Mouse (Mus musculus) intestine, embryonic 14.5 days (tissue): ENCODE results near the gene Setd4. TPM values are rescaled to one million over a fixed set of nuclear protein-coding genes. Genes with fewer than 3 reads are reported as not detected.

ENCODE experiments used
- ATAC-seq: fragments of 200-750 bp; cut with Nextera tagmentation; replicated peaks from 2 replicates; pipeline ENCODE4 v1.8.0; 2017; ENCODE audit warnings: low read depth, moderate number of reproducible peaks, moderate TSS enrichment, moderate library complexity; ENCODE audit not compliant: low FRiP score, low TSS enrichment
- DNase-seq: peaks from one replicate; pipeline ENCODE4 v3.0.0-alpha.2; 2018; ENCODE audit warnings: low spot score
- H3K27ac ChIP-seq: fragments of 300-500 bp; sonication (generic); 2 replicates; pipeline ENCODE4 v1.5.1; 2014; ENCODE audit warnings: low read depth, mild to moderate bottlenecking, control low read depth
- H3K27me3 ChIP-seq: fragments of 300-500 bp; sonication (generic); replicated peaks from 2 replicates; pipeline ENCODE4 v1.6.1; 2014; ENCODE audit warnings: low read length, control low read depth; ENCODE audit not compliant: control insufficient read depth, insufficient read depth
- H3K36me3 ChIP-seq: fragments of 300-500 bp; sonication (generic); 2 replicates; pipeline ENCODE4 v1.6.1; 2014; ENCODE audit warnings: low read length, control low read depth; ENCODE audit not compliant: control insufficient read depth, insufficient read depth
- H3K4me1 ChIP-seq: fragments of 300-500 bp; sonication (generic); replicated peaks from 2 replicates; pipeline ENCODE4 v1.6.1; 2014; ENCODE audit warnings: low read length, control low read depth, mixed read lengths; ENCODE audit not compliant: control insufficient read depth, insufficient read depth
- H3K4me2 ChIP-seq: fragments of 300-500 bp; sonication (generic); 2 replicates; pipeline ENCODE4 v1.6.1; 2014; ENCODE audit warnings: low read length
- H3K4me3 ChIP-seq: fragments of 300-500 bp; sonication (generic); 2 replicates; pipeline ENCODE4 v1.5.1; 2014; ENCODE audit warnings: low read depth, low read length, control low read depth, mixed read lengths
- H3K9ac ChIP-seq: fragments of 300-500 bp; sonication (generic); 2 replicates; pipeline ENCODE4 v1.6.1; 2014; ENCODE audit warnings: mild to moderate bottlenecking, low read length
- H3K9me3 ChIP-seq: fragments of 300-500 bp; sonication (generic); 2 replicates; pipeline ENCODE4 v1.6.1; 2016; ENCODE audit warnings: low read length, control low read depth; ENCODE audit not compliant: control insufficient read depth
- WGBS: fragments of 180-500 bp; shearing (Covaris S2); extraction: QIAGEN DNeasy Blood & Tissue Kit; methylation state at CpG from one replicate; pipeline ENCODE4 v1.1.7; 2014; 5-methylcytosine and 5-hydroxymethylcytosine counted together
- polyA plus RNA-seq: library from polyadenylated mRNA; unstranded; fragments of >200 nt; fragmentation: Nextera tagmentation; extraction: Ambion mirVana; gene quantifications from 2 replicates; pipeline ENCODE4 v1.2.1, GENCODE M21; 2014

Gene Setd4
- polyA plus RNA-seq, 1 experiment from 2014 or later: 13.4 TPM

- Histone ChIP-seq H3K4me2 (no peak overlapping the region), H3K4me1 (peaks cover 15% of the 10 kb centered on the region; the same call in 1 of the 2 replicates), H3K4me3 (no peak overlapping the region), H3K9me3 (no peaks in the 10 kb centered on the region), H3K9ac (no peak overlapping the region), H3K36me3 (no peaks in the 10 kb centered on the region), H3K27me3 (no peaks in the 10 kb centered on the region), H3K27ac (no peak overlapping the region)
- DNase-seq (no peak), ATAC-seq (no peak)
- WGBS: 92% methylated on average over 6 of the region's 6 CpGs
These were observed 31.5 kb downstream of the Setd4 start for GRCm38 (mm10) chr16:93572383-93572782.

DNA sequence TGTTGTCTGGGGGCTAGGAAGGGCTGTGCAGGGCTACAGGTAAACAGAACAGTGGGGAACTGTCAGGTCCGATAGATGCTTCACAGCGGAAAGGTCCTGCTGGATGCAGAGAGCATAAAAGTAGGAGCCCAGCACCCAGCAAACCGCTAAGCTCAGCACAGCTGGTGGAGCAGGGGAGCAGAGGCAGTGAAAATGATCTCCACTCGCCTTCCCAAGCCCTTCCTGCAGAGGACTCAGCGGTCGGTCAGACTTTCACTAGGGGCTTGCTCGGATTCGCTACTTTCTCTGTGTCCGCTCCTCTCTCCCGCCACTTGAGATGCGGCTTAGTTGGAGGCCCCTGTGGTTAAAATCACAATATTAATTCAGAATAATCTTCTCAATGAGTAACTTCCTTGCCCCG, 45.4 kb downstream of the Setd4 start:
- Histone ChIP-seq H3K9ac (0 out of 2 replicates have a peak overlapping the region, but pooled peaks have one; percentile 5), H3K4me2 (peak overlapping the region; percentile 8; the same call in 1 of the 2 replicates), H3K36me3 (no peaks in the 10 kb centered on the region), H3K27ac (no peak overlapping the region), H3K9me3 (no peaks in the 10 kb centered on the region), H3K4me1 (peaks cover 7% of the 10 kb centered on the region; the same call in 1 of the 2 replicates), H3K27me3 (no peaks in the 10 kb centered on the region), H3K4me3 (no peak overlapping the region)
- DNase-seq (no peak), ATAC-seq (no peak)
- WGBS: 19% methylated on average over 12 of the region's 12 CpGs

GRCm38 (mm10) chr16:93557646-93558045, 46.2 kb downstream of the Setd4 start:
- 60% methylated on average over 8 of the region's 8 CpGs for WGBS
- DNase-seq: no peak

GRCm38 (mm10) chr16:93552686-93553513, 51.0 kb downstream of the Setd4 start:
- DNase-seq: no peak
- Histone ChIP-seq H3K4me3 (no peak overlapping the region), H3K27ac (no peak overlapping the region), H3K9ac (no peak overlapping the region), H3K4me2 (no peak overlapping the region), H3K9me3 (no peaks in the 10 kb centered on the region), H3K36me3 (no peaks in the 10 kb centered on the region), H3K4me1 (peaks cover 6% of the 10 kb centered on the region; the same call in 1 of the 2 replicates), H3K27me3 (no peaks in the 10 kb centered on the region)
- 82% methylated on average over 12 of the region's 12 CpGs for WGBS
- no peak for ATAC-seq

More at GRCm38 (mm10) chr16:93557646-93558045, 46.2 kb downstream of the Setd4 start:
- Histone ChIP-seq H3K36me3 (no peaks in the 10 kb centered on the region), H3K9me3 (no peaks in the 10 kb centered on the region), H3K27ac (no peak overlapping the region), H3K4me2 (no peak overlapping the region), H3K9ac (no peak overlapping the region), H3K4me1 (peaks cover 7% of the 10 kb centered on the region; the same call in 1 of the 2 replicates), H3K4me3 (no peak overlapping the region), H3K27me3 (no peaks in the 10 kb centered on the region)
- no peak for ATAC-seq

DNA sequence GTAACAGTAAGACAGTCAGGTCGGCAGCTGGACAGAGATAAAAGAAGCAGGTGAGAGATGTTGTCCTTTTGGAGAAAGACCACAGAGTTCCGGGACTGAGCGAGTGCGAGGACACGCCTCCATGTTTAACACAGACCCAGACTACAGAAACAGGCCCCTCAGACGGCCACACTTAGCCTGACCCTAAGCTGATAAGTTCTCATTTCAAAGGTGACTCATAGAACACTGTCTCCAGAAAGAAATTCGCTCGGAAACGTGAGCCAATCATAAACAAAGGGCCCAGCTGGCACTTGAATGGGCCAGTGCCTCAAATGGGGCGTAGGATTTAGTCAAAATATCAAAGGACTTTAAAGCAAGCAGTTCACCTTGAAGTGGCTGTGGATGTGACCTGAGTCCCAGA, 54.6 kb downstream of the Setd4 start:
- ATAC-seq: no peak

GRCm38 (mm10) chr16:93548045-93548444, 55.8 kb downstream of the Setd4 start:
- Histone ChIP-seq H3K4me1 (peaks cover 7% of the 10 kb centered on the region; the same call in 1 of the 2 replicates), H3K27me3 (no peaks in the 10 kb centered on the region), H3K9me3 (no peaks in the 10 kb centered on the region), H3K9ac (no peak overlapping the region), H3K4me2 (no peak overlapping the region), H3K4me3 (no peak overlapping the region), H3K36me3 (no peaks in the 10 kb centered on the region), H3K27ac (no peak overlapping the region)
- ATAC-seq: no peak
- 60% methylated on average over 2 of the region's 2 CpGs for WGBS
- no peak for DNase-seq

More for the DNA sequence above, 54.6 kb downstream of the Setd4 start:
- Histone ChIP-seq H3K27ac (no peak overlapping the region), H3K4me2 (no peak overlapping the region), H3K27me3 (no peaks in the 10 kb centered on the region), H3K9ac (no peak overlapping the region), H3K4me3 (no peak overlapping the region), H3K36me3 (no peaks in the 10 kb centered on the region), H3K4me1 (peaks cover 7% of the 10 kb centered on the region; the same call in 1 of the 2 replicates), H3K9me3 (no peaks in the 10 kb centered on the region)
- no peak for DNase-seq
- WGBS: 25% methylated on average over 10 of the region's 10 CpGs

GRCm38 (mm10) chr16:93547122-93547521, 56.7 kb downstream of the Setd4 start:
- no peaks in the 10 kb centered on the region for H3K9me3 ChIP-seq
- no peak overlapping the region for H3K4me2 ChIP-seq
- H3K36me3 ChIP-seq: no peaks in the 10 kb centered on the region
- peaks cover 7% of the 10 kb centered on the region; the same call in 1 of the 2 replicates for H3K4me1 ChIP-seq
- ATAC-seq (no peak), DNase-seq (no peak)
- H3K9ac ChIP-seq: no peak overlapping the region
- H3K4me3 ChIP-seq: no peak overlapping the region
- 68% methylated on average over 3 of the region's 3 CpGs for WGBS
- H3K27me3 ChIP-seq: no peaks in the 10 kb centered on the region
- no peak overlapping the region for H3K27ac ChIP-seq

- Histone ChIP-seq H3K27ac (no peak overlapping the region), H3K9ac (no peak overlapping the region), H3K4me2 (no peak overlapping the region), H3K36me3 (no peaks in the 10 kb centered on the region), H3K9me3 (no peaks in the 10 kb centered on the region), H3K27me3 (no peaks in the 10 kb centered on the region), H3K4me3 (no peak overlapping the region), H3K4me1 (peaks cover 7% of the 10 kb centered on the region; the same call in 1 of the 2 replicates)
- ATAC-seq (peak; percentile 67; the same call in 1 of the 2 replicates), DNase-seq (no peak)
- 64% methylated on average over 12 of the region's 12 CpGs for WGBS
These were observed 57.4 kb downstream of the Setd4 start for GRCm38 (mm10) chr16:93546354-93546965.
